Mouse (Mus musculus): ENCODE measurements around the gene Olfr1256. TPM values are rescaled to one million over a fixed set of nuclear protein-coding genes. Genes with fewer than 3 reads are reported as not detected.

The Olfr1256 gene
- total and polyA plus RNA-seq, 3 experiments, result not detected

DNA sequence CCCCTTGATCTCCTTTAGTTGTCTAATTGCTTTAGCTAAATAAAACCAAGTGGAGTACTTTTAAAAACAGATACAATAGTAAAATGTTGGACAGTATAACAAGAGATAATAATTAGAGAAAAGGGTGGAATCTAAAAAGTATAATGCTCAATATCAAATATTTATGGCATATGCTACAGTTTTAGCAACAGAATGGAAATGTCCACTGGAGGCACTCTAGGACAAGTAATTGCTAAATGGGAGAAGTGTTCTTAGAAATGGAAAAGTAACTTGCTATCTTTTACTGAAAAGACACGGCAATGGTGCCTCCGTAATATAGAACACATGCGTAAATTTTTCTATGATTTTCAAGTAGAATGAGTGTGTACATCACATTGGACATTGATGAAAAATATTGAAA is 41.8 kb downstream of the Olfr1256 start:
- TF ChIP-seq RAD21 (IDR thresholded peaks at IDR 0.05; ENCODE audit: low read depth, low read length) (peak; percentile 26), BHLHE40 (IDR thresholded peaks at IDR 0.05; ENCODE audit: low read depth, low read length) (no peak), UBTF (IDR thresholded peaks at IDR 0.05; ENCODE audit: low read depth, low read length) (no peak), CTCF (conservative IDR thresholded peaks at IDR 0.05 in 1 of 2, IDR thresholded peaks at IDR 0.05 in 1 of 2; ENCODE audit: low read depth in 2 of 2, low read length in 2 of 2) (peak in 1 of 2 experiments; percentile 24; a peak in 2 of 4 replicates), ZKSCAN1 (IDR thresholded peaks at IDR 0.05; ENCODE audit: borderline replicate concordance, low read depth, low read length) (no peak), HCFC1 (IDR thresholded peaks at IDR 0.05; ENCODE audit: low read depth, low read length) (no peak)
- in situ Hi-C loops (cut with MboI; ENCODE audit: low pct_ligation_motif_present, low pct_unique_long_range_greater_than_20kb, low sequenced_read_pairs) (no loop called here), dilution Hi-C loops (cut with MboI; ENCODE audit: extremely low pct_ligation_motif_present, extremely low pct_unique_long_range_greater_than_20kb, low sequenced_read_pairs) (no loop called here)
- DNase-seq (ENCODE audit: extremely low read depth), result no peak
- Histone ChIP-seq H3K36me3 (replicated peaks in 1 of 2; ENCODE audit: control insufficient read depth in 1 of 2, insufficient read depth in 1 of 2, low read length in 1 of 2) (no peaks in the 10 kb centered on the region), H3K27me3 (replicated peaks) (no peaks in the 10 kb centered on the region), H3K79me2 (replicated peaks; ENCODE audit: control insufficient read depth, extremely low read depth, insufficient read depth, poor library complexity, severe bottlenecking) (no peaks in the 10 kb centered on the region), H3K4me3 (replicated peaks in 1 of 3; ENCODE audit: low read depth in 2 of 3, low read length in 2 of 3, poor library complexity in 1 of 3) (no peak overlapping the region), H3K4me1 (ENCODE audit: control insufficient read depth in 1 of 2, insufficient read depth in 2 of 2) (no peaks in the 10 kb centered on the region), H3K27ac (ENCODE audit: insufficient read depth, low read depth) (no peak overlapping the region), H3K4me2 (ENCODE audit: insufficient read depth, low read depth, poor library complexity, severe bottlenecking) (no peak overlapping the region), H3K9ac (ENCODE audit: insufficient read depth, low read depth) (no peak overlapping the region), H3K9me3 (replicated peaks; ENCODE audit: low read length) (peaks cover 17% of the 10 kb centered on the region)

DNA sequence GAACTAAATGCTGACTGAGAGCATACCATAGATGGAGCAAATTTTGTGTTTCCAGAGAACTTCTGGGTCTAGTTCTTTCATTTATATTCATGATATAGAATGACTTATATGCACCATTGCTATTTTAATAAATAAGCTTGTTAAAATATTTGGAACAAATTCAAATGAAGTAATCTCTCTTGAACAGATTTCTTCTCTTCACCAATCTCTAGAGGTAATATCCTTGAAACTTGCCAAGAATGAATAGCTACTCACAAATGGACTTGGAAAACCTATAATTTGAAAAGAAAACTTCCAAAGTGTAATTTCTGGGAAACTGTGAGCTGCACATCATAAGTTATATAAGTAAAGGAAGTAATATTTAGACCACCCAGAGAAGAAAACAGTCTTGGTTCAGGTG is 47.8 kb downstream of the Olfr1256 start, which contains the start of gene Olfr1254:
Gene Olfr1254, minus strand, starts transcription at position 101 of the 400 bp plus-strand sequence.
- Histone ChIP-seq H3K4me1 (ENCODE audit: control insufficient read depth in 1 of 2, insufficient read depth in 2 of 2) (no peaks in the 10 kb centered on the region), H3K27ac (ENCODE audit: insufficient read depth, low read depth) (no peak within 1 kb of the TSS), H3K79me2 (replicated peaks; ENCODE audit: control insufficient read depth, extremely low read depth, insufficient read depth, poor library complexity, severe bottlenecking) (no peaks in the 10 kb centered on the region), H3K4me2 (ENCODE audit: insufficient read depth, low read depth, poor library complexity, severe bottlenecking) (no peak within 1 kb of the TSS), H3K9me3 (replicated peaks; ENCODE audit: low read length) (peaks cover 8% of the 10 kb centered on the region), H3K36me3 (replicated peaks in 1 of 2; ENCODE audit: control insufficient read depth in 1 of 2, insufficient read depth in 1 of 2, low read length in 1 of 2) (no peaks in the 10 kb centered on the region), H3K9ac (ENCODE audit: insufficient read depth, low read depth) (no peak within 1 kb of the TSS), H3K4me3 (replicated peaks in 1 of 3; ENCODE audit: low read depth in 2 of 3, low read length in 2 of 3, poor library complexity in 1 of 3) (no peak within 1 kb of the TSS), H3K27me3 (replicated peaks) (no peaks in the 10 kb centered on the region)
- TF ChIP-seq BHLHE40 (IDR thresholded peaks at IDR 0.05; ENCODE audit: low read depth, low read length) (no peak), IRF4 (IDR thresholded peaks at IDR 0.05; ENCODE audit: low read depth, low read length) (no peak), EP300 (IDR thresholded peaks at IDR 0.05; ENCODE audit: low read length) (no peak), POLR2A (IDR thresholded peaks at IDR 0.05; ENCODE audit: low read depth, low read length) (no peak), ELF1 (IDR thresholded peaks at IDR 0.05; ENCODE audit: low read depth, low read length) (no peak), JUND (conservative IDR thresholded peaks at IDR 0.05; ENCODE audit: low read depth, low read length) (no peak), MAZ (IDR thresholded peaks at IDR 0.05; ENCODE audit: low read depth, low read length) (no peak), PAX5 (IDR thresholded peaks at IDR 0.05; ENCODE audit: low read length) (no peak), POLR2AphosphoS2 (IDR thresholded peaks at IDR 0.05; ENCODE audit: low read depth, low read length) (no peak)
- dilution Hi-C loops (cut with MboI; ENCODE audit: extremely low pct_ligation_motif_present, extremely low pct_unique_long_range_greater_than_20kb, low sequenced_read_pairs), result no loop called here
- in situ Hi-C loops (cut with MboI; ENCODE audit: low pct_ligation_motif_present, low pct_unique_long_range_greater_than_20kb, low sequenced_read_pairs), result no loop called here
- DNase-seq (ENCODE audit: extremely low read depth), result no peak

Other genes with a start within 250 kb of the Olfr1256 start
Only the 20 nearest of the 21 such genes appear.
- gene Olfr1247, start 227.4 kb downstream of the Olfr1256 start, total RNA-seq (2012; rRNA removed), result not detected in 2 replicates
- gene Olfr1247, start 227.4 kb downstream of the Olfr1256 start, total RNA-seq (2014; rRNA removed), result not detected in 2 replicates
- not detected in 2 replicates for gene Olfr1247, start 227.4 kb downstream of the Olfr1256 start, polyA plus RNA-seq (2012; ENCODE audit: insufficient read length, low read depth)
- gene Olfr1248, start 223.3 kb downstream of the Olfr1256 start, total RNA-seq (2012; rRNA removed), result not detected in 2 replicates
- not detected in 2 replicates for gene Olfr1248, start 223.3 kb downstream of the Olfr1256 start, total RNA-seq (2014; rRNA removed)
- not detected in 2 replicates for gene Olfr1248, start 223.3 kb downstream of the Olfr1256 start, polyA plus RNA-seq (2012; ENCODE audit: insufficient read length, low read depth)
- not detected in 2 replicates for gene Olfr1249, start 206.6 kb downstream of the Olfr1256 start, total RNA-seq (2012; rRNA removed)
- gene Olfr1249, start 206.6 kb downstream of the Olfr1256 start, total RNA-seq (2014; rRNA removed), result not detected in 2 replicates
- not detected in 2 replicates for gene Olfr1249, start 206.6 kb downstream of the Olfr1256 start, polyA plus RNA-seq (2012; ENCODE audit: insufficient read length, low read depth)
- 0.04 TPM in 1 of 2 replicates, not detected in the other for gene Olfr1250, start 180.1 kb downstream of the Olfr1256 start, total RNA-seq (2012; rRNA removed)
- not detected in 2 replicates for gene Olfr1250, start 180.1 kb downstream of the Olfr1256 start, total RNA-seq (2014; rRNA removed)
- not detected in 2 replicates for gene Olfr1250, start 180.1 kb downstream of the Olfr1256 start, polyA plus RNA-seq (2012; ENCODE audit: insufficient read length, low read depth)
- not detected in 2 replicates for gene Olfr1251, start 169.6 kb downstream of the Olfr1256 start, total RNA-seq (2012; rRNA removed)
- not detected in 2 replicates for gene Olfr1251, start 169.6 kb downstream of the Olfr1256 start, total RNA-seq (2014; rRNA removed)
- gene Olfr1251, start 169.6 kb downstream of the Olfr1256 start, polyA plus RNA-seq (2012; ENCODE audit: insufficient read length, low read depth), result not detected in 2 replicates
- not detected in 2 replicates for gene Olfr1252, start 116.5 kb downstream of the Olfr1256 start, total RNA-seq (2012; rRNA removed)
- gene Olfr1252, start 116.5 kb downstream of the Olfr1256 start, total RNA-seq (2014; rRNA removed), result not detected in 2 replicates
- gene Olfr1252, start 116.5 kb downstream of the Olfr1256 start, polyA plus RNA-seq (2012; ENCODE audit: insufficient read length, low read depth), result not detected in 2 replicates
- not detected in 2 replicates for gene Olfr1253, start 84.5 kb downstream of the Olfr1256 start, total RNA-seq (2012; rRNA removed)
- not detected in 2 replicates for gene Olfr1253, start 84.5 kb downstream of the Olfr1256 start, total RNA-seq (2014; rRNA removed)
- gene Olfr1253, start 84.5 kb downstream of the Olfr1256 start, polyA plus RNA-seq (2012; ENCODE audit: insufficient read length, low read depth), result not detected in 2 replicates
- not detected in 2 replicates for gene Olfr1254, start 47.9 kb downstream of the Olfr1256 start, total RNA-seq (2012; rRNA removed)
- not detected in 2 replicates for gene Olfr1254, start 47.9 kb downstream of the Olfr1256 start, total RNA-seq (2014; rRNA removed)
- not detected in 2 replicates for gene Olfr1254, start 47.9 kb downstream of the Olfr1256 start, polyA plus RNA-seq (2012; ENCODE audit: insufficient read length, low read depth)
- not detected in 2 replicates for gene Olfr1255, start 29.5 kb downstream of the Olfr1256 start, total RNA-seq (2012; rRNA removed)
- not detected in 2 replicates for gene Olfr1255, start 29.5 kb downstream of the Olfr1256 start, total RNA-seq (2014; rRNA removed)
- gene Olfr1255, start 29.5 kb downstream of the Olfr1256 start, polyA plus RNA-seq (2012; ENCODE audit: insufficient read length, low read depth), result not detected in 2 replicates
- not detected in 2 replicates for gene Olfr48, start 6.7 kb upstream of the Olfr1256 start, total RNA-seq (2012; rRNA removed)
- not detected in 2 replicates for gene Olfr48, start 6.7 kb upstream of the Olfr1256 start, total RNA-seq (2014; rRNA removed)
- not detected in 2 replicates for gene Olfr48, start 6.7 kb upstream of the Olfr1256 start, polyA plus RNA-seq (2012; ENCODE audit: insufficient read length, low read depth)
- gene Olfr1257, start 36.9 kb upstream of the Olfr1256 start, total RNA-seq (2012; rRNA removed), result not detected in 2 replicates
- not detected in 2 replicates for gene Olfr1257, start 36.9 kb upstream of the Olfr1256 start, total RNA-seq (2014; rRNA removed)
- not detected in 2 replicates for gene Olfr1257, start 36.9 kb upstream of the Olfr1256 start, polyA plus RNA-seq (2012; ENCODE audit: insufficient read length, low read depth)
- gene Olfr1258, start 85.8 kb upstream of the Olfr1256 start, total RNA-seq (2012; rRNA removed), result not detected in 2 replicates
- gene Olfr1258, start 85.8 kb upstream of the Olfr1256 start, total RNA-seq (2014; rRNA removed), result not detected in 2 replicates
- gene Olfr1258, start 85.8 kb upstream of the Olfr1256 start, polyA plus RNA-seq (2012; ENCODE audit: insufficient read length, low read depth), result not detected in 2 replicates
- gene Olfr1259, start 107.1 kb upstream of the Olfr1256 start, total RNA-seq (2012; rRNA removed), result 0.21 and 0.34 TPM in 2 replicates
- not detected in 2 replicates for gene Olfr1259, start 107.1 kb upstream of the Olfr1256 start, total RNA-seq (2014; rRNA removed)
- gene Olfr1259, start 107.1 kb upstream of the Olfr1256 start, polyA plus RNA-seq (2012; ENCODE audit: insufficient read length, low read depth), result not detected in 2 replicates
- not detected in 2 replicates for gene Olfr1260, start 132.8 kb upstream of the Olfr1256 start, total RNA-seq (2012; rRNA removed)
- not detected in 2 replicates for gene Olfr1260, start 132.8 kb upstream of the Olfr1256 start, total RNA-seq (2014; rRNA removed)
- not detected in 2 replicates for gene Olfr1260, start 132.8 kb upstream of the Olfr1256 start, polyA plus RNA-seq (2012; ENCODE audit: insufficient read length, low read depth)
- not detected in 2 replicates for gene Olfr1261, start 149.7 kb upstream of the Olfr1256 start, total RNA-seq (2012; rRNA removed)
- gene Olfr1261, start 149.7 kb upstream of the Olfr1256 start, total RNA-seq (2014; rRNA removed), result not detected in 2 replicates
- not detected in 2 replicates for gene Olfr1261, start 149.7 kb upstream of the Olfr1256 start, polyA plus RNA-seq (2012; ENCODE audit: insufficient read length, low read depth)
- gene Olfr1262, start 158.6 kb upstream of the Olfr1256 start, total RNA-seq (2012; rRNA removed), result not detected in 2 replicates
- not detected in 2 replicates for gene Olfr1262, start 158.6 kb upstream of the Olfr1256 start, total RNA-seq (2014; rRNA removed)
- not detected in 2 replicates for gene Olfr1262, start 158.6 kb upstream of the Olfr1256 start, polyA plus RNA-seq (2012; ENCODE audit: insufficient read length, low read depth)
- gene Olfr1263, start 170.6 kb upstream of the Olfr1256 start, total RNA-seq (2012; rRNA removed), result not detected in 2 replicates
- gene Olfr1263, start 170.6 kb upstream of the Olfr1256 start, total RNA-seq (2014; rRNA removed), result not detected in 2 replicates
- not detected in 2 replicates for gene Olfr1263, start 170.6 kb upstream of the Olfr1256 start, polyA plus RNA-seq (2012; ENCODE audit: insufficient read length, low read depth)
- gene Olfr1264, start 184.0 kb upstream of the Olfr1256 start, total RNA-seq (2012; rRNA removed), result not detected in 2 replicates
- gene Olfr1264, start 184.0 kb upstream of the Olfr1256 start, total RNA-seq (2014; rRNA removed), result not detected in 2 replicates
- gene Olfr1264, start 184.0 kb upstream of the Olfr1256 start, polyA plus RNA-seq (2012; ENCODE audit: insufficient read length, low read depth), result not detected in 2 replicates
- gene Olfr1265, start 193.8 kb upstream of the Olfr1256 start, total RNA-seq (2012; rRNA removed), result not detected in 2 replicates
- gene Olfr1265, start 193.8 kb upstream of the Olfr1256 start, total RNA-seq (2014; rRNA removed), result not detected in 2 replicates
- gene Olfr1265, start 193.8 kb upstream of the Olfr1256 start, polyA plus RNA-seq (2012; ENCODE audit: insufficient read length, low read depth), result not detected in 2 replicates
- not detected in 2 replicates for gene Olfr140, start 222.0 kb upstream of the Olfr1256 start, total RNA-seq (2012; rRNA removed)
- not detected in 2 replicates for gene Olfr140, start 222.0 kb upstream of the Olfr1256 start, total RNA-seq (2014; rRNA removed)
- gene Olfr140, start 222.0 kb upstream of the Olfr1256 start, polyA plus RNA-seq (2012; ENCODE audit: insufficient read length, low read depth), result not detected in 2 replicates